Mouse (Mus musculus) intestine, embryonic 15.5 days (tissue): ENCODE results near the gene 4933417A18Rik. TPM values are rescaled to one million over a fixed set of nuclear protein-coding genes. Genes with fewer than 3 reads are reported as not detected.
"Not testable (repeated sequence)": the region's sequence is repeated elsewhere in the genome, so short reads cannot be mapped to it uniquely, and the experiment has no call there.

ENCODE experiments used
- ATAC-seq: fragments of 200-750 bp; cut with Nextera tagmentation; 2 replicates; pipeline ENCODE4 v1.8.0; 2017; ENCODE audit warnings: moderate TSS enrichment, moderate library complexity
- H3K27ac ChIP-seq: fragments of 300-500 bp; sonication (generic); 2 replicates; pipeline ENCODE4 v1.5.1; 2015; ENCODE audit warnings: mild to moderate bottlenecking, inconsistent platforms
- H3K27me3 ChIP-seq: fragments of 300-500 bp; sonication (generic); replicated peaks from 2 replicates; pipeline ENCODE4 v1.6.1; 2015; ENCODE audit warnings: inconsistent platforms
- H3K36me3 ChIP-seq: fragments of 300-500 bp; sonication (generic); 2 replicates; pipeline ENCODE4 v1.6.1; 2015; ENCODE audit warnings: inconsistent platforms
- H3K4me1 ChIP-seq: fragments of 300-500 bp; sonication (generic); replicated peaks from 2 replicates; pipeline ENCODE4 v1.6.1; 2015; ENCODE audit warnings: inconsistent platforms
- H3K4me2 ChIP-seq: fragments of 300-500 bp; sonication (generic); replicated peaks from 2 replicates; pipeline ENCODE4 v1.6.1; 2015; ENCODE audit warnings: mild to moderate bottlenecking, inconsistent platforms
- H3K4me3 ChIP-seq: fragments of 300-500 bp; sonication (generic); replicated peaks from 2 replicates; pipeline ENCODE4 v1.5.1; 2015; ENCODE audit warnings: inconsistent platforms
- H3K9ac ChIP-seq: fragments of 300-500 bp; sonication (generic); 2 replicates; pipeline ENCODE4 v1.6.1; 2015; ENCODE audit warnings: inconsistent platforms
- H3K9me3 ChIP-seq: fragments of 300-500 bp; sonication (generic); 2 replicates; pipeline ENCODE4 v1.6.1; 2016; ENCODE audit warnings: inconsistent platforms
- WGBS: fragments of 180-500 bp; shearing (Covaris S2); methylation state at CpG from one replicate; pipeline ENCODE4 v1.1.7; 2015; 5-methylcytosine and 5-hydroxymethylcytosine counted together
- polyA plus RNA-seq: library from polyadenylated mRNA; unstranded; fragments of >200 nt; fragmentation: Nextera tagmentation; extraction: Ambion mirVana; gene quantifications from 2 replicates; pipeline ENCODE4 v1.2.1, GENCODE M21; 2015

Gene 4933417A18Rik
- polyA plus RNA-seq, 1 experiment from 2014 or later = not detected

GRCm38 (mm10) chr13:34958158-34958557, 33.9 kb downstream of the 4933417A18Rik start:
- not testable (repeated sequence) for H3K27me3 ChIP-seq, H3K4me1 ChIP-seq, H3K4me2 ChIP-seq, H3K9ac ChIP-seq, H3K9me3 ChIP-seq, H3K36me3 ChIP-seq, ATAC-seq, H3K4me3 ChIP-seq, H3K27ac ChIP-seq
- WGBS = 91% methylated on average over 3 of the region's 3 CpGs

GRCm38 (mm10) chr13:34960996-34961770, 37.0 kb downstream of the 4933417A18Rik start:
- no peaks in the 10 kb centered on the region; the same call in 1 of the 2 replicates for H3K27me3 ChIP-seq
- H3K4me1 ChIP-seq = peaks cover 4% of the 10 kb centered on the region; the same call in 1 of the 2 replicates
- no peak overlapping the region for H3K4me3 ChIP-seq
- H3K9ac ChIP-seq = no peak overlapping the region
- no peak overlapping the region for H3K4me2 ChIP-seq
- H3K36me3 ChIP-seq = no peaks in the 10 kb centered on the region
- WGBS = 89% methylated on average over 4 of the region's 4 CpGs
- no peaks in the 10 kb centered on the region for H3K9me3 ChIP-seq
- no peak overlapping the region for H3K27ac ChIP-seq
- ATAC-seq = no peak

- ATAC-seq = peak; percentile 89
- Histone ChIP-seq H3K9me3 (no peaks in the 10 kb centered on the region), H3K4me1 (peaks cover 4% of the 10 kb centered on the region; the same call in 1 of the 2 replicates), H3K4me3 (peak within 1 kb of the TSS; percentile 43), H3K36me3 (no peaks in the 10 kb centered on the region), H3K27me3 (no peaks in the 10 kb centered on the region; the same call in 1 of the 2 replicates), H3K4me2 (peak within 1 kb of the TSS; percentile 87), H3K9ac (peak within 1 kb of the TSS; percentile 49), H3K27ac (no peak within 1 kb of the TSS)
- 2% methylated on average over 32 of the region's 32 CpGs for WGBS
Measured at GRCm38 (mm10) chr13:34963511-34964397, 39.5 kb downstream of the 4933417A18Rik start, which contains the start of gene Eci3. Gene Eci3 (minus strand): TSS chr13:34963810.

DNA sequence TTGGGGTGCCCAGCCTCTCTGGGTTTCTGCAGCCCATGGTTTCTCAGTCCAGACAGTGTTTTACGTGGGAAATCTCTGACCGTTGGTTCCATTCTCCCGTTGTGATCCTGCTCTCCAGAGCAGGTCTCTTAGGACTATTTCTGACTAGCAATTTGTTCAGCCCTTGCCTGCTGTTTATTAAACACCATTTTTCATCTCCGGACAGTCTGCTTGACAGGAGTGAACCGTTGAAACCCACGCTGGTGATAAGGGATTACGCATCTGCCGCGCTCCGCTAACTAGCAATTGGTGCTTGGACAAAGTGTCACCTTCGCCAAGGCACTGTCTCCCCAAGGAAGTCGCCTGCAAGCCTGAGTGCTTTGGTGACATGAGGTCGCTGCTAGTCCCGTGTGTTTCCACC, 40.2 kb downstream of the 4933417A18Rik start:
- Histone ChIP-seq H3K4me1 (peaks cover 4% of the 10 kb centered on the region; the same call in 1 of the 2 replicates), H3K9ac (0 out of 2 replicates have a peak overlapping the region, but pooled peaks have one; percentile 15), H3K9me3 (no peaks in the 10 kb centered on the region), H3K4me3 (peak overlapping the region; percentile 43), H3K27me3 (no peaks in the 10 kb centered on the region; the same call in 1 of the 2 replicates), H3K4me2 (peak overlapping the region; percentile 87), H3K36me3 (no peaks in the 10 kb centered on the region), H3K27ac (no peak overlapping the region)
- ATAC-seq = peak; percentile 22
- WGBS = 3% methylated on average over 14 of the region's 14 CpGs

- 15% methylated on average over 5 of the region's 5 CpGs for WGBS
- no peaks in the 10 kb centered on the region; the same call in 1 of the 2 replicates for H3K27me3 ChIP-seq
- no peaks in the 10 kb centered on the region for H3K9me3 ChIP-seq
- 0 out of 2 replicates have a peak overlapping the region, but pooled peaks have one; percentile 15 for H3K9ac ChIP-seq
- no peaks in the 10 kb centered on the region for H3K36me3 ChIP-seq
- H3K4me1 ChIP-seq = peaks cover 4% of the 10 kb centered on the region; the same call in 1 of the 2 replicates
- H3K4me2 ChIP-seq = peak overlapping the region; percentile 87
- peak; percentile 79 for ATAC-seq
- H3K27ac ChIP-seq = no peak overlapping the region
- H3K4me3 ChIP-seq = peak overlapping the region; percentile 43
Measured at GRCm38 (mm10) chr13:34964866-34965265, 40.7 kb downstream of the 4933417A18Rik start.

GRCm38 (mm10) chr13:34965647-34966046, 41.4 kb downstream of the 4933417A18Rik start:
- WGBS = 81% methylated on average over 9 of the region's 9 CpGs
- not testable (repeated sequence) for H3K4me1 ChIP-seq, H3K27ac ChIP-seq, H3K36me3 ChIP-seq, H3K9ac ChIP-seq, H3K9me3 ChIP-seq, H3K4me2 ChIP-seq, ATAC-seq, H3K4me3 ChIP-seq, H3K27me3 ChIP-seq

GRCm38 (mm10) chr13:34972456-34972855, 48.2 kb downstream of the 4933417A18Rik start:
- H3K27ac ChIP-seq, H3K36me3 ChIP-seq, H3K9ac ChIP-seq, H3K4me3 ChIP-seq, ATAC-seq, H3K9me3 ChIP-seq, H3K27me3 ChIP-seq, H3K4me1 ChIP-seq, H3K4me2 ChIP-seq: not testable (repeated sequence)

GRCm38 (mm10) chr13:34973149-34973548, 48.9 kb downstream of the 4933417A18Rik start:
- 29% methylated on average over 1 of the region's 1 CpGs for WGBS
- no peaks in the 10 kb centered on the region for H3K27me3 ChIP-seq
- H3K36me3 ChIP-seq = peaks cover 11% of the 10 kb centered on the region
- no peak overlapping the region for H3K9ac ChIP-seq
- no peaks in the 10 kb centered on the region for H3K4me1 ChIP-seq
- no peaks in the 10 kb centered on the region for H3K9me3 ChIP-seq
- H3K4me3 ChIP-seq = no peak overlapping the region
- H3K4me2 ChIP-seq = no peak overlapping the region
- no peak for ATAC-seq
- H3K27ac ChIP-seq = no peak overlapping the region

DNA sequence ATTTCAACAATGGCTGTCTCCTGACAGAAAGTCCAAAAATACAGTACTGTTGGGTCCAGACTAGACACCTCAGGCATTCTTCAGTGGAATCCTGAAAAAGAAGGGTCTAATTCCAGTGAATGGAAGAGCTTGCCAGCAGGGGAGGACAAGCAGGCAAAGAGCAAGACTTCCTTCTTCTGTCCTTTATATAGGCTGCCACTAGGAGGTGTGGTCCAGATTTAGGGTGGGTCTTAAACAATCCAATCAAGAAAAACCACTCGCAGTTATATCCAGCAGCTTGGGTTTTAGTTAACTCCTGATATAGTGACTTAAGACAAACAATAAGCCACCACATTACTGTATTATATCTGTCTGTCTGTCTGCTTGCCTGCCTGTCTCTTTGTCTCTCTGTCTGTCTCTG, 49.6 kb downstream of the 4933417A18Rik start:
- Histone ChIP-seq H3K9ac (no peak overlapping the region), H3K36me3 (peaks cover 15% of the 10 kb centered on the region), H3K27ac (no peak overlapping the region), H3K9me3 (no peaks in the 10 kb centered on the region), H3K27me3 (no peaks in the 10 kb centered on the region), H3K4me1 (no peaks in the 10 kb centered on the region), H3K4me3 (no peak overlapping the region), H3K4me2 (no peak overlapping the region)
- no peak for ATAC-seq
- WGBS = 52% methylated on average over 1 of the region's 1 CpGs

- WGBS = 90% methylated on average over 4 of the region's 4 CpGs
- ATAC-seq = no peak
- no peak overlapping the region for H3K4me3 ChIP-seq
- no peaks in the 10 kb centered on the region for H3K9me3 ChIP-seq
- peaks cover 25% of the 10 kb centered on the region for H3K36me3 ChIP-seq
- H3K9ac ChIP-seq = no peak overlapping the region
- H3K27me3 ChIP-seq = no peaks in the 10 kb centered on the region
- no peak overlapping the region for H3K4me2 ChIP-seq
- no peaks in the 10 kb centered on the region for H3K4me1 ChIP-seq
- no peak overlapping the region for H3K27ac ChIP-seq
Measured at GRCm38 (mm10) chr13:34976116-34976515, 51.9 kb downstream of the 4933417A18Rik start.

GRCm38 (mm10) chr13:34977410-34977809, 53.2 kb downstream of the 4933417A18Rik start:
- no peaks in the 10 kb centered on the region for H3K27me3 ChIP-seq
- H3K4me1 ChIP-seq = no peaks in the 10 kb centered on the region
- no peak for ATAC-seq
- H3K27ac ChIP-seq = no peak overlapping the region
- WGBS = 90% methylated on average over 3 of the region's 3 CpGs
- H3K9me3 ChIP-seq = no peaks in the 10 kb centered on the region
- no peak overlapping the region for H3K4me2 ChIP-seq
- H3K9ac ChIP-seq = no peak overlapping the region
- no peak overlapping the region for H3K4me3 ChIP-seq
- H3K36me3 ChIP-seq = peaks cover 25% of the 10 kb centered on the region

DNA sequence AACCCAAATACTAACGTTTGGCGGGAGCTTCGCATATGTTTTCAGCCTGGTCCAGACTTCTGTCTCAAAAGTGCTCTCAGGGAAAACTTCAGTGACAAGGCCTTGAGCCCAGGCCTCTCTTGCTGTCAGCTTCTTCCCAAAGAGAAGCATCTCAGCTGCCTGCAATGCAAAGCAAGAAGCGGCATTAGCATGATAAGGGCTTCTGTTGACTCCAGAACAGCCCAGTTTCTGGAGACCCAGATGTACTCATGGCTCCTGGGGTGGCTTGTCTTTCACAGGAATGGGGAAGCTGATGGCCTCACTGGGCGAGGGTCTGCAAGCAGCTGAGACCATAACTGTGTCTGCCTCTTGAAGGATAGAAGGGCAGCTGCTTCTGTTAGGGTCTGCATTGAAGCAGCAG, 54.4 kb downstream of the 4933417A18Rik start:
- H3K4me3 ChIP-seq, H3K27ac ChIP-seq, ATAC-seq, H3K4me2 ChIP-seq, H3K9ac ChIP-seq, H3K27me3 ChIP-seq, H3K9me3 ChIP-seq, H3K4me1 ChIP-seq: not testable (repeated sequence)
- H3K36me3 ChIP-seq = peaks cover 25% of the 10 kb centered on the region
- WGBS = 79% methylated on average over 5 of the region's 5 CpGs
